Mouse (Mus musculus) neural tube, embryonic 13.5 days (tissue): Measurements from ENCODE around the gene Desi1. TPM values are rescaled to one million over a fixed set of nuclear protein-coding genes. Genes with fewer than 3 reads are reported as not detected.

Experiments used
- ATAC-seq: fragments of 200-750 bp; cut with Nextera tagmentation; 2 replicates; pipeline ENCODE4 v1.8.0; 2017; ENCODE audit warnings: low read depth, mild to moderate bottlenecking, moderate TSS enrichment, moderate library complexity
- H3K27ac ChIP-seq: fragments of 300-500 bp; sonication (generic); replicated peaks from 2 replicates; pipeline ENCODE4 v1.5.1; 2015; ENCODE audit warnings: moderate library complexity, mild to moderate bottlenecking, inconsistent platforms
- H3K27me3 ChIP-seq: fragments of 300-500 bp; sonication (generic); 2 replicates; pipeline ENCODE4 v1.6.1; 2015; ENCODE audit warnings: mild to moderate bottlenecking, inconsistent platforms
- H3K36me3 ChIP-seq: fragments of 300-500 bp; sonication (generic); 2 replicates; pipeline ENCODE4 v1.6.1; 2015; ENCODE audit warnings: mild to moderate bottlenecking, inconsistent platforms
- H3K4me1 ChIP-seq: fragments of 300-500 bp; sonication (generic); replicated peaks from 2 replicates; pipeline ENCODE4 v1.6.1; 2015; ENCODE audit warnings: inconsistent platforms
- H3K4me2 ChIP-seq: fragments of 300-500 bp; sonication (generic); 2 replicates; pipeline ENCODE4 v1.6.1; 2015; ENCODE audit warnings: inconsistent platforms, mild to moderate bottlenecking, moderate library complexity
- H3K4me3 ChIP-seq: fragments of 300-500 bp; sonication (generic); 2 replicates; pipeline ENCODE4 v1.5.1; 2015; ENCODE audit warnings: mild to moderate bottlenecking, inconsistent platforms
- H3K9ac ChIP-seq: fragments of 300-500 bp; sonication (generic); 2 replicates; pipeline ENCODE4 v1.6.1; 2015; ENCODE audit warnings: moderate library complexity, mild to moderate bottlenecking, inconsistent platforms
- H3K9me3 ChIP-seq: fragments of 300-500 bp; sonication (generic); 2 replicates; pipeline ENCODE4 v1.6.1; 2016; ENCODE audit warnings: inconsistent platforms
- WGBS: fragments of 180-500 bp; shearing (Covaris S2); methylation state at CpG from one replicate; pipeline ENCODE4 v1.1.7; 2015; 5-methylcytosine and 5-hydroxymethylcytosine counted together
- polyA plus RNA-seq: library from polyadenylated mRNA; unstranded; fragments of >200 nt; fragmentation: Nextera tagmentation; extraction: Ambion mirVana; gene quantifications from 2 replicates; pipeline ENCODE4 v1.2.1, GENCODE M21; 2015

Gene Desi1
- polyA plus RNA-seq, 1 experiment from 2014 or later, result 46.2 TPM

- peak overlapping the region; percentile 96 for H3K9ac ChIP-seq
- 5% methylated on average over 26 of the region's 26 CpGs for WGBS
- H3K36me3 ChIP-seq, result peaks cover 15% of the 10 kb centered on the region
- peak overlapping the region; percentile 94 for H3K4me3 ChIP-seq
- H3K27me3 ChIP-seq, result 0 out of 2 replicates have a peak, but pooled peaks cover 11% of the 10 kb centered on the region
- H3K9me3 ChIP-seq, result no peaks in the 10 kb centered on the region
- H3K4me2 ChIP-seq, result peak overlapping the region; percentile 98
- ATAC-seq, result peak; percentile 17; the same call in 1 of the 2 replicates
- H3K27ac ChIP-seq, result no peak overlapping the region
- peaks cover 31% of the 10 kb centered on the region for H3K4me1 ChIP-seq
Observed at GRCm38 (mm10) chr15:82046246-82046891, 12.7 kb upstream of the Desi1 start.

GRCm38 (mm10) chr15:82044166-82044784 is 10.6 kb upstream of the Desi1 start:
- WGBS, result 97% methylated on average over 7 of the region's 7 CpGs
- ATAC-seq, result no peak
- no peaks in the 10 kb centered on the region for H3K9me3 ChIP-seq
- no peak overlapping the region for H3K4me3 ChIP-seq
- H3K36me3 ChIP-seq, result peaks cover 32% of the 10 kb centered on the region
- no peak overlapping the region for H3K4me2 ChIP-seq
- H3K27ac ChIP-seq, result no peak overlapping the region
- H3K4me1 ChIP-seq, result peaks cover 31% of the 10 kb centered on the region
- 0 out of 2 replicates have a peak, but pooled peaks cover 6% of the 10 kb centered on the region for H3K27me3 ChIP-seq
- no peak overlapping the region for H3K9ac ChIP-seq

GRCm38 (mm10) chr15:82040650-82041049 is 7.0 kb upstream of the Desi1 start:
- no peak overlapping the region for H3K9ac ChIP-seq
- peaks cover 15% of the 10 kb centered on the region for H3K4me1 ChIP-seq
- H3K9me3 ChIP-seq, result no peaks in the 10 kb centered on the region
- H3K27me3 ChIP-seq, result no peaks in the 10 kb centered on the region
- no peak overlapping the region for H3K4me2 ChIP-seq
- H3K27ac ChIP-seq, result no peak overlapping the region
- H3K36me3 ChIP-seq, result peaks cover 64% of the 10 kb centered on the region
- peak; percentile 53; the same call in 1 of the 2 replicates for ATAC-seq
- H3K4me3 ChIP-seq, result no peak overlapping the region
- 100% methylated on average over 1 of the region's 1 CpGs for WGBS

- Histone ChIP-seq H3K4me2 (no peak overlapping the region), H3K27me3 (no peaks in the 10 kb centered on the region), H3K4me3 (no peak overlapping the region), H3K9me3 (no peaks in the 10 kb centered on the region), H3K27ac (no peak overlapping the region), H3K9ac (no peak overlapping the region), H3K4me1 (no peaks in the 10 kb centered on the region), H3K36me3 (peaks cover 86% of the 10 kb centered on the region)
- WGBS, result 80% methylated on average over 12 of the region's 12 CpGs
- ATAC-seq, result no peak
Observed at GRCm38 (mm10) chr15:82035904-82036689, 2.4 kb upstream of the Desi1 start.

GRCm38 (mm10) chr15:82032386-82032785 is 1.3 kb downstream of the Desi1 start:
- H3K27me3 ChIP-seq, result no peaks in the 10 kb centered on the region
- WGBS, result 87% methylated on average over 7 of the region's 7 CpGs
- H3K4me1 ChIP-seq, result no peaks in the 10 kb centered on the region
- H3K9me3 ChIP-seq, result no peaks in the 10 kb centered on the region
- H3K9ac ChIP-seq, result no peak overlapping the region
- no peak overlapping the region for H3K4me3 ChIP-seq
- H3K4me2 ChIP-seq, result no peak overlapping the region
- ATAC-seq, result no peak
- H3K36me3 ChIP-seq, result peaks cover 84% of the 10 kb centered on the region
- H3K27ac ChIP-seq, result no peak overlapping the region

- no peak for ATAC-seq
- H3K36me3 ChIP-seq, result peaks cover 91% of the 10 kb centered on the region
Observed at GRCm38 (mm10) chr15:82027726-82028125, 5.9 kb downstream of the Desi1 start.

GRCm38 (mm10) chr15:82027276-82027675 is 6.4 kb downstream of the Desi1 start:
- H3K4me1 ChIP-seq, result no peaks in the 10 kb centered on the region
- H3K4me2 ChIP-seq, result no peak overlapping the region
- peaks cover 93% of the 10 kb centered on the region for H3K36me3 ChIP-seq
- no peak overlapping the region for H3K9ac ChIP-seq
- no peaks in the 10 kb centered on the region for H3K27me3 ChIP-seq
- no peak overlapping the region for H3K27ac ChIP-seq
- 95% methylated on average over 7 of the region's 7 CpGs for WGBS
- no peak overlapping the region for H3K4me3 ChIP-seq
- no peak for ATAC-seq
- no peaks in the 10 kb centered on the region for H3K9me3 ChIP-seq

More at GRCm38 (mm10) chr15:82027726-82028125, 5.9 kb downstream of the Desi1 start:
- H3K27ac ChIP-seq, result no peak overlapping the region
- H3K27me3 ChIP-seq, result no peaks in the 10 kb centered on the region
- no peaks in the 10 kb centered on the region for H3K9me3 ChIP-seq
- no peak overlapping the region for H3K4me2 ChIP-seq
- H3K4me1 ChIP-seq, result no peaks in the 10 kb centered on the region
- H3K9ac ChIP-seq, result no peak overlapping the region
- WGBS, result 92% methylated on average over 7 of the region's 7 CpGs
- no peak overlapping the region for H3K4me3 ChIP-seq

GRCm38 (mm10) chr15:82023965-82024635 is 9.6 kb downstream of the Desi1 start:
- H3K27me3 ChIP-seq, result no peaks in the 10 kb centered on the region
- no peak overlapping the region for H3K4me3 ChIP-seq
- WGBS, result 93% methylated on average over 6 of the region's 6 CpGs
- H3K4me2 ChIP-seq, result no peak overlapping the region
- no peaks in the 10 kb centered on the region for H3K4me1 ChIP-seq
- no peak overlapping the region for H3K27ac ChIP-seq
- H3K36me3 ChIP-seq, result peaks cover 80% of the 10 kb centered on the region
- no peak for ATAC-seq
- H3K9ac ChIP-seq, result no peak overlapping the region
- H3K9me3 ChIP-seq, result no peaks in the 10 kb centered on the region

GRCm38 (mm10) chr15:82022535-82023088 is 11.1 kb downstream of the Desi1 start:
- H3K27me3 ChIP-seq, result no peaks in the 10 kb centered on the region
- ATAC-seq, result no peak
- H3K36me3 ChIP-seq, result peaks cover 74% of the 10 kb centered on the region
- H3K9me3 ChIP-seq, result no peaks in the 10 kb centered on the region
- no peak overlapping the region for H3K9ac ChIP-seq
- H3K4me2 ChIP-seq, result no peak overlapping the region
- H3K27ac ChIP-seq, result no peak overlapping the region
- H3K4me3 ChIP-seq, result no peak overlapping the region
- 87% methylated on average over 13 of the region's 13 CpGs for WGBS
- H3K4me1 ChIP-seq, result 0 out of 2 replicates have a peak, but pooled peaks cover 2% of the 10 kb centered on the region

- Histone ChIP-seq H3K27ac (no peak overlapping the region), H3K4me2 (no peak overlapping the region), H3K27me3 (no peaks in the 10 kb centered on the region), H3K4me1 (peaks cover 24% of the 10 kb centered on the region), H3K36me3 (peaks cover 42% of the 10 kb centered on the region), H3K9me3 (no peaks in the 10 kb centered on the region), H3K9ac (no peak overlapping the region), H3K4me3 (no peak overlapping the region)
- WGBS, result 90% methylated on average over 3 of the region's 3 CpGs
- no peak for ATAC-seq
Observed at GRCm38 (mm10) chr15:82019288-82019687, 14.4 kb downstream of the Desi1 start.

GRCm38 (mm10) chr15:82017461-82017860 is 16.2 kb downstream of the Desi1 start:
- Histone ChIP-seq H3K27me3 (no peaks in the 10 kb centered on the region), H3K36me3 (peaks cover 24% of the 10 kb centered on the region), H3K4me3 (no peak overlapping the region), H3K9me3 (no peaks in the 10 kb centered on the region), H3K9ac (no peak overlapping the region), H3K4me2 (no peak overlapping the region), H3K27ac (no peak overlapping the region), H3K4me1 (peaks cover 36% of the 10 kb centered on the region)
- WGBS, result 80% methylated on average over 4 of the region's 4 CpGs
- ATAC-seq, result no peak
